Mouse (Mus musculus) CH12F3 (cell line): ENCODE measurements at regions not wholly inside any gene's neighbourhood (a gene's known extent, or its start where the extent isn't known, plus 50 kb on each side); places are given as distances from the start of the nearest gene placed in this dataset.

ENCODE experiments used
- in situ Hi-C: fragments of 300-500 bp; cut with MboI; formaldehyde crosslinking; loops from 2 replicates; pipeline ENCODE4 v1.14.3; 2020; ENCODE audit warnings: low sequenced_read_pairs

- in situ Hi-C loops = no loop called here
These were observed 205.8 kb upstream of the Jarid2 start for GRCm38 (mm10) chr13:44523516-44523915.

- in situ Hi-C loops = no loop called here
These were observed 198.3 kb upstream of the Jarid2 start for GRCm38 (mm10) chr13:44530867-44531564.

GRCm38 (mm10) chr13:44532631-44533180, 196.6 kb upstream of the Jarid2 start:
- in situ Hi-C loops = no loop called here

- in situ Hi-C loops = no loop called here
These were observed 194.6 kb upstream of the Jarid2 start for GRCm38 (mm10) chr13:44534575-44535080.

- in situ Hi-C loops = no loop called here
These were observed 193.8 kb upstream of the Jarid2 start for GRCm38 (mm10) chr13:44535441-44535840.

GRCm38 (mm10) chr13:44538238-44538637, 191.0 kb upstream of the Jarid2 start:
- in situ Hi-C loops = no loop called here

GRCm38 (mm10) chr13:44540401-44540800, 188.9 kb upstream of the Jarid2 start:
- in situ Hi-C loops = no loop called here

GRCm38 (mm10) chr13:44541243-44541653, 188.0 kb upstream of the Jarid2 start:
- in situ Hi-C loops = no loop called here

GRCm38 (mm10) chr13:44544786-44545185, 184.5 kb upstream of the Jarid2 start:
- in situ Hi-C loops = no loop called here

GRCm38 (mm10) chr13:44546289-44546688, 183.0 kb upstream of the Jarid2 start:
- in situ Hi-C loops = no loop called here

GRCm38 (mm10) chr13:44548880-44549279, 180.4 kb upstream of the Jarid2 start:
- in situ Hi-C loops = no loop called here

- in situ Hi-C loops = no loop called here
These were observed 175.9 kb upstream of the Jarid2 start for GRCm38 (mm10) chr13:44553363-44553762.

- in situ Hi-C loops = no loop called here
These were observed 174.4 kb upstream of the Jarid2 start for GRCm38 (mm10) chr13:44554686-44555463.

- in situ Hi-C loops = no loop called here
These were observed 173.3 kb upstream of the Jarid2 start for GRCm38 (mm10) chr13:44555979-44556378.

- in situ Hi-C loops = no loop called here
These were observed 171.2 kb upstream of the Jarid2 start for GRCm38 (mm10) chr13:44558051-44558450.

- in situ Hi-C loops = no loop called here
These were observed 170.6 kb upstream of the Jarid2 start for GRCm38 (mm10) chr13:44558491-44559177.

GRCm38 (mm10) chr13:44559178-44559565, 170.1 kb upstream of the Jarid2 start:
- in situ Hi-C loops = no loop called here

- in situ Hi-C loops = no loop called here
These were observed 169.6 kb upstream of the Jarid2 start for GRCm38 (mm10) chr13:44559706-44560105.

- in situ Hi-C loops = no loop called here
These were observed 164.6 kb upstream of the Jarid2 start for GRCm38 (mm10) chr13:44564705-44565104.

- in situ Hi-C loops = no loop called here
These were observed 161.6 kb upstream of the Jarid2 start for GRCm38 (mm10) chr13:44567696-44568095.

GRCm38 (mm10) chr13:44569241-44569778, 160.0 kb upstream of the Jarid2 start:
- in situ Hi-C loops = no loop called here
